Mouse (Mus musculus) gastrocnemius, adult 2 months (tissue): Measurements from ENCODE around the gene Fancm. TPM values are rescaled to one million over a fixed set of nuclear protein-coding genes. Genes with fewer than 3 reads are reported as not detected.

Experiments used
- DNase-seq: peaks from one replicate; pipeline ENCODE4 v3.0.0; 2022
- H3K27ac ChIP-seq: fragments of 200-600 bp; 2 replicates; pipeline ENCODE4 v1.8.1; 2022; ENCODE audit warnings: mild to moderate bottlenecking
- H3K4me3 ChIP-seq: fragments of 200-600 bp; 2 replicates; pipeline ENCODE4 v1.8.1; 2022; ENCODE audit warnings: mild to moderate bottlenecking, moderate library complexity
- CTCF ChIP-seq: fragments of 200-600 bp; IDR thresholded peaks from 2 replicates; pipeline ENCODE4 v1.8.1; 2022; ENCODE audit warnings: antibody characterized with exemption, mild to moderate bottlenecking, moderate library complexity
- intact Hi-C: fragments of 180-260 bp; cut with DNase I; formaldehyde crosslinking; loops from one replicate; pipeline ENCODE4 v1.15.1; 2025
- long read RNA-seq, 2 experiments: library from polyadenylated mRNA; stranded (forward); transcript quantifications; one replicate each; pipeline ENCODE4 v2.0.0; 2021
- total RNA-seq, 2 experiments: library from RNA; stranded (reverse); gene quantifications; 2 replicates each; pipeline ENCODE4 v1.2.3; 2021

Gene Fancm
- 1 to 10 TPM; 1.4 to 2.0 TPM for total RNA-seq
- long read RNA-seq, experiment 1: 0 reads
- long read RNA-seq, experiment 2: 0 reads

DNA sequence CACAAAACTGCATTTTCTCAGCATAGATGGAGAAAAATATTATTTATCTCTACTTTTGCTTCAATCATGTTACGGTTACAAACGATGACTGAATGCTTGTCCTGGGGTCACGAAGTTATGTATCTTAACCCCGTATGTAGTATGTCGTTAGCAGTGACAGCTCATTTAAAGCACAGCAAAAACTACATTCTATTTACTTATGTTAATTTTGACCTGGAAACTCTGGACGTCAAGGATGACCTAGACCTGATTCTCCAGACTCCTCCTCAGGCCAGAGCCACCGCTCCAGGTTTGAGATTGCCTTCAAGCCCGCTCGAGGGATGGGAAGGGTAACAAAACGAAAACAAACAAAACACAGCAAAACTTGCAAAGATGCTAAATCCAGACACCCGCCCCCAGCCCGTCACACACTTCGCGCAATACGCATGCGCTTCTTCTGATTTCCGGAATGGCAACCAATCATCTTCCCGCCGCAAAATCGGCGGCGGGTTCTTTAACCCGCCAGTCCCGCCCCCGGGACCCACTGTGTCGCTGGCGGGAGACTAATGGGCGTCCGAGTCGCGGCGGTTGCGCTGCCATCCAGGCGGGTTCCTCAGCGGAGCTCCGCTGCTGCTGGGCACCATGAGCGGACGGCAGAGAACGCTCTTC lies at the start of gene Fancm:
TSS of gene Fancm (plus strand) at position 519 of the 648 bp plus-strand sequence.
- Histone ChIP-seq H3K27ac (peak within 1 kb of the TSS; percentile 95), H3K4me3 (peak within 1 kb of the TSS; percentile 89)
- no peak for TF ChIP-seq CTCF
- peak; percentile 93 for DNase-seq
- intact Hi-C loops: loop anchor here (1.0 kb wide), 1 partner anchor 97 kb away; the partner anchor contains the start of gene Mis18bp1

DNA sequence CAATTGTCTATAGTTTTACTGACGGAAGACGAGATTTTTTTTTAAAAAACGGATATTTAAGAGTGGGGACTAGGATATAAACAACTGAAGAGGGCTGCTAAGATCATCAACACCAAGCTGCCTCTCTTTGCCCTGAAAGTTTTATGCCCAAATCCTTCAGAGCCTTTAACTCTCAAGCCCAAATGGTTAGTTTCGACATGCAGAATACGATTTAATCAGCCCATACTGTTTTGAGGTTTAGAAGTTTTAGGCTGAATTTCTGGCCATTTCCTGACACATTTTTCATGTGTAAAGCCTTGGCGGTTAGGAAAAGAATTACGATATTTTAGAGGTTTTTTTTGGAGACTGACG lies 39.6 kb upstream of the Fancm start:
- H3K27ac ChIP-seq: peak overlapping the region; percentile 98

DNA sequence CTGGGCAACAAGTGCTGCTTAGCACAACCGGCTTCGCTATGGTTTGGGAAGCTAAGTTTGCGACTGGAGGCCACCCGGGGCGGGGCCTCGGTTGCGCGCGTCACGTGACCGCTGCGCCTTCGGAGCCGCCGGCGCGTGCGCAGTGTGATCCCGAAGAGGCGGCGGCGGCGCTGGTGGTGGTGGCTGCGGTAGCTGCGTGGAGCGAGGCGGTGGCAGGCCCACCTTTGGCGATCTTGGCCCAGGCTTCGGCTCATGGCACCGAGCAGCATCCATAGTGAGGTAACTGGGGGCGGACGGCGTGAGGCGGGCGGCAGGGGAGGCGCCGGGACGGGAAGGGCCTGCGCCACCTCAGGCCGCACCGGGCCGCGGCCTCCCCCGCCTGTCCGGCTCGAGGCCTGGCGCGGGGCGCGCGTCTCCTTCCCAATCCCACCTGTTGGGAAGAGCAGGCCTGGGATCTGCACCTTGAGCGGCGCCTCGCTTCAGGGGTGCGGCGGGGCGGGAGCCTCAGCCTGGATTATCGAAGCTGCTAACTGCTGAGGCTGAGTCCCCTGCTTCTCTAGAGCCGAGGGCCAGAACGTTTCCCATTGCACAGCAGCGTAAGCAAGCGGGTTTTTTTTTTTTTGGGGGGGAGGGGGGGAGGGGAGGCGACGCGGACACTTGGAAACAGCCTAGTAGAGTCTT lies 39.1 kb upstream of the Fancm start, which contains the start of gene Prpf39:
TSS of gene Prpf39 (plus strand) at position 144 of the 681 bp plus-strand sequence.
- TF ChIP-seq CTCF: no peak; the same call in 1 of the 2 replicates
- intact Hi-C loops: loop anchor here (5.0 kb wide), 2 partner anchors 36 to 69 kb away; partner anchors contain the start of genes Fkbp3, Klhl28 and Togaram1
- Histone ChIP-seq H3K27ac (peak within 1 kb of the TSS; percentile 98), H3K4me3 (peak within 1 kb of the TSS; percentile 91)
- DNase-seq: peak; percentile 96

More for the DNA sequence above, 39.6 kb upstream of the Fancm start:
- no peak for DNase-seq
- H3K4me3 ChIP-seq: peak overlapping the region; percentile 91
- intact Hi-C loops: loop anchor here (5.0 kb wide), 2 partner anchors 36 to 69 kb away; partner anchors contain the start of genes Fkbp3, Klhl28 and Togaram1
- no peak for TF ChIP-seq CTCF

DNA sequence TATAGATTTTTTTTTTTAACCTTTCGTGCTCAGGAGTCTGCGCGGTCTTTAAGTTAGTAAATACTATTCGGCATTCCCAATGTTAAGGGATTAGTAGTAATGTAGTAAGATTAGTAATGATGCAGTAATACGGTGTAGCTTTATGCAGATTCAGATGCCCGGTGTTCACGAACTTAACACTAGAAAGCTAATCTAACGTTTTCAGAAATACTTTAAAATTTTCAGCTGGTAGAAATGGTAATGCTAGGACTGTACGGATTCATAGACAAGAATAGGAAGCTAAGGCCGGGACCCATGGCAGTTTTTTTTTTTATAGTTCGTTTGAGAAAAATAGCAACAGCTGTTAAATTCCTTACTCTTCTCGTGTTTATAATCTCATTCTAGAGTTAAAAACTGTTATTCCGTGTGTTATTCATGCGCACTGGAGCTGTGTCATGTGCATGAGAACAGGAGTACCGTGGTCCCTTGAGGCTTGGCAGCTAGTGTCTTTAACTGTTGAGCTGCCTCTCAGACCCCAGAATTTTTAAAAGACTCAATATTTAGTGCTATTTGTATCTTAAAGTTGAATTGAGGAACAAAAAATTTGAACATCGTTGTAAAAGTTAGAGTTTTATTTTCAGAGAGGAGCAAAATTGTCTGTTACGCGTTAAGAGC lies 38.4 kb upstream of the Fancm start:
- Histone ChIP-seq H3K27ac (peak overlapping the region; percentile 98), H3K4me3 (peak overlapping the region; percentile 91)
- no peak for DNase-seq
- no peak for TF ChIP-seq CTCF
- intact Hi-C loops: loop anchor here (5.0 kb wide), 2 partner anchors 35 to 70 kb away; partner anchors contain the start of genes Fkbp3, Klhl28 and Togaram1

DNA sequence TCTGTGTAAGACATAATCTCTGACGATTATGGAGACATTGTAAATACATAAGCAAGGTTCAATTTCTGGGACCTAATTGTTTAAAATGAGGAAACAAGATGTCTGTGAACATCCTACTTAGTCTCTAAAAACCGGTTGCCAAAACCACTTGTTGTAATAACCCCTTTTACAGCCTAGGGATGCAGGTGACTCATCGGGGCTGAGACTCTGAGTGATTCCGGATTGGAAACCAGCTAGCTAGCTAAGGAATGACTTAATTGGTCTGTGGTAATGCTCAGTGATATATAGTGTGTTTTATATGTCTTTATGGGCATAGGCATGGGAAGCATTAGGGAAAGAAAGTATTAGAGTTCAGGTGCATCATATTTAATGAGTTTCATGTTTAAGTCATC lies 37.9 kb upstream of the Fancm start:
- intact Hi-C loops: loop anchor here (5.0 kb wide), 2 partner anchors 35 to 70 kb away; partner anchors contain the start of genes Fkbp3, Klhl28 and Togaram1
- no peak for DNase-seq
- Histone ChIP-seq H3K4me3 (peak overlapping the region; percentile 91), H3K27ac (peak overlapping the region; percentile 98; the same call in 1 of the 2 replicates)
- TF ChIP-seq CTCF: no peak

DNA sequence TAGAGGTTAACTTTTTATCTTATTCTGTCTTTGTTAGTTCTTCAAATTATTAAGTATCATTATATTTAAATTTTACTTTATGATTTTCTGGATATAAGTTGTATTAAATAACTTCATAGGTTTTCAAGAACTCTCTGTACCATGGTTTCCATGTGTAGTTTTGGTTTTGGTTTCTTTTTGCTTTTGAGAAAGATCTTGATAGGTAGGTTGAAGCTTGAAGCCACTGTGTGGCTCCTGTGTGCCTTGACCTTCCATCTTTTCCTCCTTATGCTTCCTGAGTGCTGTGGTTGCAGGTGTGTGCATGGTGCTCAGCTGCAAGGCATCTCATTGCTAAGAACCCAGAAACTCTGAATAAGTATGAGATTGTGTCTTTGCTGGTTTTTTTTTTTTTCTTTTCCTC lies 26.6 kb upstream of the Fancm start:
- no peak overlapping the region for H3K27ac ChIP-seq
- TF ChIP-seq CTCF: no peak
- DNase-seq: no peak
- intact Hi-C loops: no loop called here
- H3K4me3 ChIP-seq: no peak overlapping the region

DNA sequence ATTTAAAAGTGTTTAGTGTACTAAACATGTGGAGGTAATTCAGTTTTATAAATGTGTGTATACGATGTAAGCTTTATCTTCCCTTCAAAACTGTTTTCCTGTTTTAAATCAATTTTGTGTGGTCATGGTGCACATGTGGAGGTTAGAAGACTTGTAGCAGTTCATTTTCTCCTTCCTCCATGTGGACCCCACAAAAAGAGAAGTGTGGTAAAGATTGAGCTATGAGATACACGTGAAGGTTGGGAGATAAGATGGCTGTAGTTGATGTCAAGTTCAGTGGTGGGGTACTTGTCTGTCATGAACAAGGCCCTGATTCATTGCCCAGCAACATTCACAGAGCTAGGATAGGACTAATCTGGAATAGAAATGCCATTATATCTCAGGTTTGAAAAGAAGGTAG lies 17.2 kb upstream of the Fancm start:
- no peak overlapping the region for H3K4me3 ChIP-seq
- intact Hi-C loops: loop anchor here (5.0 kb wide), 1 partner anchor 71 kb away; no protein-coding TSS in a partner anchor
- TF ChIP-seq CTCF: no peak
- no peak overlapping the region for H3K27ac ChIP-seq
- DNase-seq: no peak

DNA sequence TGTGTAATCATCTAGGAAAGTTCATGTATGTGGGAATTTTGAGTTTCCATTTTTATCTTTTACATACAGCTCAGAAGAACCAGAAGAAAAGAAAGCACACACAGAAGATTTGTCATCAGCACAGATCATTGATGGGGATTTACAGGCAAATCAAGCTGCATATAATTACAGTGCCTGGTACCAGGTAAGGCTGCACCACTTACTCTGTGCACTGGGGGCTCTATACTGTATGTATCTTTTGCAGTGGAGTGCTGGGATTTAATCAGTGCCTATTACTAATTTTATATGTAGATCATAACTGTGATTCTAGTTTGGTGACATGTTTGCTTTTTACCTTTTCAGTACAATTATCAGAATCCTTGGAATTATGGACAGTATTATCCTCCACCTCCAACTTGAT lies 14.3 kb upstream of the Fancm start:
- no peak overlapping the region for H3K4me3 ChIP-seq
- intact Hi-C loops: no loop called here
- no peak for DNase-seq
- no peak for TF ChIP-seq CTCF
- no peak overlapping the region for H3K27ac ChIP-seq

DNA sequence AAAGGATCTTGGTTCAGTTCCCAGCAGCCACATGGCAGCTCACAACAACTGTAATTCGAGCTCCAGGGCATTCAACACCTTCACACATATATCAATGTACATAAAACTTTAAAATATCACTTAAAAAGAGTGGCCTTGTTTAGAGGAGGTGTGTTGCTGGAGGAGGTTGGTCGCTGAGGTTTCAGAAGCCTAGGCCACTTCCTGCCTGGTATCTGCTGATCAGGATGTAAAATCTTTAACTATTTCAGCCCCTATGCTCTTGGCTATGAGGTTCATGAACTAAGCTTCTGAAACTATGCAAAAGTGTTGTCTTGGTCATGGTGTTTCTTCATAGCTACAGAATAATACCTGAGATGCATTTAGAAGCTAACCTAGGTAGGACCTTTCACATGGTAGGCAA lies 10.2 kb upstream of the Fancm start:
- no peak for TF ChIP-seq CTCF
- intact Hi-C loops: no loop called here

DNA sequence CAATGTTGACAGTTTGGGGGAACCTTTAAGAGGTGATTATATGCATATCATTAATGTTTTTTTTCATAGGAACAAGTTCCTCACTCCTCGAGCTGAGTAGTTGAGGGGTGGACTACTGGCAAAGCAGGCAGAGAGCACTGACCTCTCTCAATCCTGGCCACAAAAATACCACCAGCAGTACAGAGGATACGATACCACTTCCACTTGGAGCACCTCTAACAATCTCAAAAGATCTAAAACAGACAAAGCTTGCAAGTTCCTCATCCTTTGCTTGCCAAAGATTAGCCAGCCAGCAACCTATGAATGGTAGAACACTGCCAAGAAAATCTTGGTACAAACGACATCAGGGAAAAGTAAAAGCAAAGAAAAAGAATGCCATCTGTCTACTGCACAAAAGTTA lies 9.2 kb upstream of the Fancm start:
- TF ChIP-seq CTCF: no peak
- H3K4me3 ChIP-seq: no peak overlapping the region
- no peak for DNase-seq
- intact Hi-C loops: no loop called here
- H3K27ac ChIP-seq: peak overlapping the region; percentile 8; the same call in 1 of the 2 replicates

More for the DNA sequence above, 10.2 kb upstream of the Fancm start:
- no peak for DNase-seq
- no peak overlapping the region for H3K4me3 ChIP-seq
- no peak overlapping the region; the same call in 1 of the 2 replicates for H3K27ac ChIP-seq

DNA sequence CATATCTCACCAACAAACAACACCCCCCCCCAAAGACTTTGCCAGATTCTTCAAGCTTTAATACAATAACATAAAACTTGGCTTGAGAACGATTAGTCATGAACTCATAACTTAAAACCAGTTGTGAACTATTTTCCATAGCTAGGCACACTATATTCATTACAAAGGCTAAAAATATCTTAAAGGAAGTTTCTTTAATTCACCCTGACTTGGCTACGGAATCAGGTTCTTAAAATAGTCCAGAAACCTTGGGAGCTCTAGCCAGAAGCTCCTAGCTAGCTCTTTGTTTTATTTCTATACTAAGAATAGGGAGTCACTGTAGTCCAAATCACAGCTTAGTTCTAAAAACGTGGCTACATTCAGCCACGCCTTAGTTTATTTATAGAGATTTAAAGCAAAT lies 7.0 kb upstream of the Fancm start:
- Histone ChIP-seq H3K4me3 (peak overlapping the region; percentile 17), H3K27ac (peak overlapping the region; percentile 64)
- no peak for DNase-seq
- intact Hi-C loops: no loop called here
- TF ChIP-seq CTCF: no peak

DNA sequence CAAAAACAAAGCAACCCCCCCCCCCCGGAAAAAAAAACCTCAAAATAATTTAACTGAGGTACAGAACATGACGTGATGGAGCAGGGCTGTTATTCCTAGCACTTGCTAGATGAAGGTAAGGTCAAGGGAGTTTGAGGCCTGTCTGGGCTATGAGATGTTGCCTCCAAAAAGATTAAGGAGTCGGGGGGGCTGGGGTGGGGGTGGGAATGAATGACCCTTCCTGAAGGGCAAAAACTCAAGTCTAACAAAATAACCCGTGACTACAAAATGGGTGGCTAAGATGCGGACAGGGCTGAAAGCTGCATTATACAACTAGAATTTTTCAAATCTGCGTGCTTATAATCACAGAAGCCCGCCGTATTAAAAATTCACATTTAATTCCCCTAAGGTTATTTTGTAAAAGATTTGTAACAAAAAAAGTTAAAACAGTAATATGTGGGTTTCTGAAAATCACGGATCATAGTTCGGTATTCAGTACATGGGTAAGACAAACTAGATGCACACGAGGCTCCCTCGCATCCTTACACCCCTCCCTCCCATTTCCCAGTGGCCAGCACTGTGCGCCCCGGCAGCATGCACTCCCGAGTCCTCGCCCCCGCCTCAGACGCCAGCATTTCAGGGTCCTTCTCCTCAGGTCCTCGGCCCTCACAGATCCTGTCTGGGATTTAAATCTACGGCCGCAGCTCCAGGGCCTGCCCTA lies 2.3 kb upstream of the Fancm start:
- TF ChIP-seq CTCF: no peak
- H3K27ac ChIP-seq: peak overlapping the region; percentile 95
- peak overlapping the region; percentile 89 for H3K4me3 ChIP-seq
- intact Hi-C loops: loop anchor here (5.0 kb wide), 2 partner anchors 36 to 106 kb away; partner anchors contain the start of genes Klhl28, Prpf39 and Togaram1
- DNase-seq: no peak
